Mouse (Mus musculus): ENCODE data around the gene Fam214a. TPM values are rescaled to one million over a fixed set of nuclear protein-coding genes. Genes with fewer than 3 reads are reported as not detected.

Fam214a gene
- total RNA-seq, 4 experiments from 2014 or later = 19.4 to 35.5 (median 24.3) TPM

- no peak for DNase-seq (ENCODE audit: low spot score in 2 of 2)
Measured at GRCm38 (mm10) chr9:75024089-75024488, 71.4 kb downstream of the Fam214a start.

- no peak for DNase-seq (ENCODE audit: low spot score in 2 of 2)
Measured at GRCm38 (mm10) chr9:75025689-75026088, 73.0 kb downstream of the Fam214a start.

- DNase-seq (ENCODE audit: low spot score in 2 of 2) = no peak
Measured at GRCm38 (mm10) chr9:75032408-75032807, 79.7 kb downstream of the Fam214a start.

- no peak for DNase-seq (ENCODE audit: low spot score in 2 of 2)
Measured at GRCm38 (mm10) chr9:75033141-75033540, 80.5 kb downstream of the Fam214a start.

GRCm38 (mm10) chr9:75034691-75035090 is 82.0 kb downstream of the Fam214a start:
- no peak for DNase-seq (ENCODE audit: low spot score in 2 of 2)

GRCm38 (mm10) chr9:75035944-75036343 is 83.3 kb downstream of the Fam214a start:
- DNase-seq (ENCODE audit: low spot score in 2 of 2) = no peak

GRCm38 (mm10) chr9:75037451-75038356 is 85.0 kb downstream of the Fam214a start, which contains the start of gene Arpp19:
Gene Arpp19 (plus strand): TSS chr9:75037614.
- peak; percentile 63 to 77 for DNase-seq (ENCODE audit: low spot score in 2 of 2)

GRCm38 (mm10) chr9:75038357-75038688 is 85.6 kb downstream of the Fam214a start:
- DNase-seq (ENCODE audit: low spot score in 2 of 2) = no peak

GRCm38 (mm10) chr9:75040566-75040965 is 87.9 kb downstream of the Fam214a start:
- DNase-seq (ENCODE audit: low spot score in 2 of 2) = no peak

- no peak for DNase-seq (ENCODE audit: low spot score in 2 of 2)
Measured at GRCm38 (mm10) chr9:75041840-75042525, 89.3 kb downstream of the Fam214a start.

- no peak for DNase-seq (ENCODE audit: low spot score in 2 of 2)
Measured at GRCm38 (mm10) chr9:75043191-75043590, 90.5 kb downstream of the Fam214a start.

GRCm38 (mm10) chr9:75047079-75047478 is 94.4 kb downstream of the Fam214a start:
- DNase-seq (ENCODE audit: low spot score in 2 of 2) = no peak

- DNase-seq (ENCODE audit: low spot score in 2 of 2) = no peak
Measured at GRCm38 (mm10) chr9:75049100-75049499, 96.4 kb downstream of the Fam214a start.

GRCm38 (mm10) chr9:75050003-75050402 is 97.3 kb downstream of the Fam214a start:
- peak; percentile 47 to 62 for DNase-seq (ENCODE audit: low spot score in 2 of 2)

GRCm38 (mm10) chr9:75051841-75052240 is 99.2 kb downstream of the Fam214a start:
- DNase-seq (ENCODE audit: low spot score in 2 of 2) = no peak

- no peak for DNase-seq (ENCODE audit: low spot score in 2 of 2)
Measured at GRCm38 (mm10) chr9:75055046-75055445, 102.4 kb downstream of the Fam214a start.

GRCm38 (mm10) chr9:75064678-75065331 is 112.1 kb downstream of the Fam214a start:
- DNase-seq (ENCODE audit: low spot score in 2 of 2) = no peak

- DNase-seq (ENCODE audit: low spot score in 2 of 2) = no peak
Measured at GRCm38 (mm10) chr9:75070457-75071028, 117.9 kb downstream of the Fam214a start, which contains the start of gene Myo5a. Gene Myo5a (plus strand): TSS chr9:75071015.

- DNase-seq (ENCODE audit: low spot score in 2 of 2) = peak; percentile 48 to 58
Measured at GRCm38 (mm10) chr9:75071029-75071705, 118.5 kb downstream of the Fam214a start.

- DNase-seq (ENCODE audit: low spot score in 2 of 2) = peak; percentile 8 to 12
Measured at GRCm38 (mm10) chr9:75071706-75072192, 119.1 kb downstream of the Fam214a start.

- no peak for DNase-seq (ENCODE audit: low spot score in 2 of 2)
Measured at GRCm38 (mm10) chr9:75072361-75072760, 119.7 kb downstream of the Fam214a start.
